9 mouse cellular contexts compared by ENCODE assay signal in genomic region chr3:107205994-107206393, GRCm38 (mm10). TPM values are rescaled to one million over a fixed set of nuclear protein-coding genes. Genes with fewer than 3 reads are reported as not detected.
DNase-seq lines count a peak whose midpoint lies in the region; ATAC-seq and TF ChIP-seq lines count a peak whose summit lies in the region.
"Had no signal": no experiment of that assay in that cellular context is flagged by ENCODE, and none has a peak within 500 bp of the region (broad histone marks: within the 10 kb centered on the region; RNA-seq: fewer than 3 reads in every experiment).

No protein-coding gene starts in this region.

- TF ChIP-seq CTCF in E14TG2a.4 (conservative IDR thresholded peaks at IDR 0.05; ENCODE audit: low read length) = peak; percentile 67

- WGBS in liver, embryonic 13.5 days (ENCODE audit: insufficient replicate concordance) = 4% methylated on average over 4 of the region's 4 CpGs

- no peak overlapping the region for H3K27ac ChIP-seq in liver, embryonic 13.5 days

- no peak overlapping the region for H3K4me2 ChIP-seq in liver, embryonic 13.5 days

- peaks cover 13% of the 10 kb centered on the region for H3K4me1 ChIP-seq in E14TG2a.4 (replicated peaks; ENCODE audit: low read depth, low read length)
- no peaks in the 10 kb centered on the region for H3K4me1 ChIP-seq in liver, embryonic 13.5 days (replicated peaks)

- 0 out of 2 replicates have a peak, but pooled peaks cover 5% of the 10 kb centered on the region for H3K27me3 ChIP-seq in E14TG2a.4 (ENCODE audit: insufficient read depth, low read length)
- no peaks in the 10 kb centered on the region for H3K27me3 ChIP-seq in liver, embryonic 13.5 days

- 0 out of 2 replicates have a peak, but pooled peaks have one; percentile 42 for ATAC-seq in frontal cortex, adult (ENCODE audit: low TSS enrichment)
- no peak for ATAC-seq in liver, embryonic 13.5 days (ENCODE audit: low read depth)

- H3K9me3 ChIP-seq in E14TG2a.4 (ENCODE audit: low read length) = no peaks in the 10 kb centered on the region
- H3K9me3 ChIP-seq in liver, embryonic 13.5 days (replicated peaks) = no peaks in the 10 kb centered on the region

- H3K4me3 ChIP-seq in E14TG2a.4 (replicated peaks; ENCODE audit: low read length) = no peak overlapping the region
- no peak overlapping the region for H3K4me3 ChIP-seq in liver, embryonic 13.5 days (replicated peaks)

- no peaks in the 10 kb centered on the region for H3K36me3 ChIP-seq in E14TG2a.4 (ENCODE audit: insufficient read depth, low read length)
- H3K36me3 ChIP-seq in liver, embryonic 13.5 days = no peaks in the 10 kb centered on the region

- peak; percentile 73 for DNase-seq in 3T3-L1 (ENCODE audit: low read depth, low spot score)
- DNase-seq in c-Kit-positive CD71-negative TER-119-negative erythroid progenitor cells, embryonic 14.5 days (ENCODE audit: low read depth) = peak; percentile 48
- peak; percentile 81 for DNase-seq in kidney, adult 9 months
- peak; percentile 13 for DNase-seq in liver, embryonic 13.5 days
- DNase-seq in retina, postnatal 7 days (ENCODE audit: low read depth, low spot score) = peak; percentile 42
- peak; percentile 74 for DNase-seq in urinary bladder, postnatal 25 days (ENCODE audit: low spot score)

- no peak overlapping the region for H3K9ac ChIP-seq in liver, embryonic 13.5 days

RNA-seq across cellular contexts. Expression of gene Cym, which starts 15.5 kb away (rescaled TPM):
- 3.1 and 6.4 TPM in 2 replicates for polyA plus RNA-seq in liver, embryonic 13.5 days (2015; fragmentation: Nextera tagmentation; extraction: Ambion mirVana)

RNA-seq across cellular contexts. Expression of gene Kcna10, which starts 23.1 kb away (rescaled TPM):
- not detected in 2 replicates for polyA plus RNA-seq in liver, embryonic 13.5 days (2015; fragmentation: Nextera tagmentation; extraction: Ambion mirVana)
- polyA plus RNA-seq: heart, embryonic 14.5 days had no signal

RNA-seq across cellular contexts. Expression of gene A630076J17Rik, which starts 24.4 kb away (rescaled TPM):
- polyA plus RNA-seq in liver, embryonic 13.5 days (2015; fragmentation: Nextera tagmentation; extraction: Ambion mirVana) = not detected in 2 replicates

RNA-seq across cellular contexts. Expression of gene Prok1, which starts 33.5 kb away (rescaled TPM):
- not detected in 2 replicates for polyA plus RNA-seq in liver, embryonic 13.5 days (2015; fragmentation: Nextera tagmentation; extraction: Ambion mirVana)
- polyA plus RNA-seq: heart, embryonic 14.5 days had no signal

Comparison
In these comparisons a context has a peak if more than half of its experiments do, and no peak if none do; other contexts are left out.
1. DNase-seq: peak in every context shown above with its lines; median percentile 81 in kidney, adult 9 months; 74 in urinary bladder, postnatal 25 days; 73 in 3T3-L1; 48 in c-Kit-positive CD71-negative TER-119-negative erythroid progenitor cells, embryonic 14.5 days; 42 in retina, postnatal 7 days; 13 in liver, embryonic 13.5 days.